Mouse (Mus musculus) ES-Bruce4 (cell line): ENCODE data around the gene Igdcc3.

ENCODE experiments used
- CTCF ChIP-seq: IDR thresholded peaks from one replicate; pipeline ENCODE4 v1.8.1; 2011; ENCODE audit warnings: low read depth, low read length
- EP300 ChIP-seq: IDR thresholded peaks from 2 replicates; pipeline ENCODE4 v1.6.1; 2011; ENCODE audit warnings: low read depth, low read length; ENCODE audit not compliant: insufficient read depth

- TF ChIP-seq EP300 (no peak), CTCF (no peak)
Measured at GRCm38 (mm10) chr9:65103173-65103752, 37.7 kb upstream of the Igdcc3 start.
